2 mouse cellular contexts compared by ENCODE assay signal in the genomic region with DNA sequence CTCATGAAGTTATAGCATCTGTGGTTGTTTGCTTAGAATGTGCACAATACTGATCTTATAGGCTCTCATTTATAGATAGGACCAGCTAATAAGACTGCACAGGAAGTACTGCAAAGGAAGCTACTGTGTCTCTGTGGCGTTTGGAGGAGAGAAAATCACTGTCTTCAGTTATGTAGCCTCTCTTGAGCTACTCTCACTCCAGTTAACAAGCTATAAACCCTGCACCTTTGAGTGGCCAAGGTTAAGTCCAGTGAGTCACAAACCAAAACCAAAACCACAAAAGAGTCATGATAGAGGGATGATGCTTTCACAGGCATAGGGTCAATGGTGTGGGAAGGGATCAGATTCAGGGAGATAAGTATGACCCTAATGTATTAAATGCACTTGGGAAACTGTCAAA.
DNase-seq lines count a peak whose midpoint lies in the region.

No protein-coding gene starts in this region.

- DNase-seq in 416B (ENCODE audit: low read depth): peak; percentile 93
- DNase-seq in natural killer cell, adult 2 months (ENCODE audit: low spot score in 2 of 2): peak; percentile 3 to 16
